Mouse (Mus musculus): ENCODE data around the gene Prf1. TPM values are rescaled to one million over a fixed set of nuclear protein-coding genes. Genes with fewer than 3 reads are reported as not detected.
A peak's percentile ranks its signal among the peaks of the same experiment; 100 is the strongest.

Prf1 gene
- polyA plus RNA-seq, 1 experiment: 1.3 TPM

DNA sequence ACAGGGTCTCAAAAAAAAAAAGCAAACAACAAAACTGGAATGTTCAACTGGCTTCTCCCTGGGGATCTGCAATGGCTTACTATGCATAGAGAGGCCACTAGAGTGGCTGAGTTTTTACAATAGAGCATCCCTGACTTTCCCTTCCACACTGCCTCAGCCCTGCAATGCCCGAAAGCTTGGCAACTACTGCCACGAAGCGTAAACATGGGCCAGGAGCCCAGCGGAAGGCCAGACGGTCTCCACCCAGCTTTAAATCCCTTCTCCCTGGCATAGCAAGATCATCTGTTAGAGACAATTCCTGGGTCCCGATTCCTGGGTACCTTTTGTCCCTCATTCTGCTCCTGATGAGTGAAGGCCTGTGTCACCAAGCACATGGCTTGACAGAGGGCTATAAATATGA is 6.4 kb downstream of the Prf1 start:
- 82% methylated on average over 6 of the region's 6 CpGs for WGBS
- Histone ChIP-seq H3K36me3 (ENCODE audit: control insufficient read depth, insufficient read depth, low read length) (no peaks in the 10 kb centered on the region), H3K27ac (ENCODE audit: insufficient read depth, low read depth, low read length) (no peak overlapping the region), H3K27me3 (ENCODE audit: control insufficient read depth, insufficient read depth, low read length) (0 out of 2 replicates have a peak, but pooled peaks cover 3% of the 10 kb centered on the region), H3K4me3 (ENCODE audit: low read depth, low read length) (no peak overlapping the region), H3K4me1 (ENCODE audit: control insufficient read depth, insufficient read depth, insufficient read length, low read length) (no peaks in the 10 kb centered on the region)
- no peak for TF ChIP-seq POLR2A (IDR thresholded peaks at IDR 0.05; ENCODE audit: low read depth, low read length)
- no peak for TF ChIP-seq CTCF (IDR thresholded peaks at IDR 0.05; ENCODE audit: extremely low read depth, insufficient read length, insufficient replicate concordance, low read depth, low read length)

DNA sequence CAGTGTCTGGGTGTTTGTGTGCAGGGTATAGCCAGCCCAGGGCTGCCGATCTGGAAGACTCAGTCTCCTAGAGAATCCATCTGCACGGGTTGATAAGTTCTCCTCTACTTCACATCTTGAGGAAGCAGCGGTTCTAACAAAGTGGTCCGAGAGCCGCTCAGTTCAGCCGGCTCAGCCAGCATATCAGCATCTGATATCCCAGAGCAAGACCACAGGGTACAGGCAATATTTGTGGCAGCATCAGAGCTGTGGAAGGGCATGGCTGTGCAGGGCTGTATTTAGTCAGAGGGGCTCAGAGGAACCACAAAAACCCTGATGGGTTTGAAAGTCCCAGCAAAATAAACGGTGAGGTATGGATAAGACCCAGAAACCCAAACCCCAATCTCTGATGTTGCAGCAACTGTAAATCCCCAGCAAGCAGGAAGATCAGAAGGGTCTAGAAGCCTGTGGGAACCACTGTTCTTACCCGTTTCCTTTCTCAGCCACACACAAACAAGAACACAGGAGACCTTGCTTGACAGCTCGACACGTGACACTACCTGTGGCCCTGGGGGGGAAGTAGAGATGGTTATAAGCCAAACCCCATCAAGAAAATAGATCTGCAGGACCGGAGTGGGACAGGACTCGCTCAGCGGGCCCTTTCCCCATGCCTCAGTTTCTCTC is 8.4 kb downstream of the Prf1 start:
- 0 out of 2 replicates have a peak, but pooled peaks cover 3% of the 10 kb centered on the region for H3K27me3 ChIP-seq (ENCODE audit: control insufficient read depth, insufficient read depth, low read length)
- H3K27ac ChIP-seq (ENCODE audit: insufficient read depth, low read depth, low read length): no peak overlapping the region; the same call in 1 of the 2 replicates
- WGBS: 74% methylated on average over 13 of the region's 13 CpGs
- H3K4me1 ChIP-seq (ENCODE audit: control insufficient read depth, insufficient read depth, insufficient read length, low read length): no peaks in the 10 kb centered on the region
- TF ChIP-seq POLR2A (IDR thresholded peaks at IDR 0.05; ENCODE audit: low read depth, low read length) (no peak), CTCF (IDR thresholded peaks at IDR 0.05; ENCODE audit: extremely low read depth, insufficient read length, insufficient replicate concordance, low read depth, low read length) (no peak)
- no peak overlapping the region for H3K4me3 ChIP-seq (ENCODE audit: low read depth, low read length)
- H3K36me3 ChIP-seq (ENCODE audit: control insufficient read depth, insufficient read depth, low read length): no peaks in the 10 kb centered on the region

DNA sequence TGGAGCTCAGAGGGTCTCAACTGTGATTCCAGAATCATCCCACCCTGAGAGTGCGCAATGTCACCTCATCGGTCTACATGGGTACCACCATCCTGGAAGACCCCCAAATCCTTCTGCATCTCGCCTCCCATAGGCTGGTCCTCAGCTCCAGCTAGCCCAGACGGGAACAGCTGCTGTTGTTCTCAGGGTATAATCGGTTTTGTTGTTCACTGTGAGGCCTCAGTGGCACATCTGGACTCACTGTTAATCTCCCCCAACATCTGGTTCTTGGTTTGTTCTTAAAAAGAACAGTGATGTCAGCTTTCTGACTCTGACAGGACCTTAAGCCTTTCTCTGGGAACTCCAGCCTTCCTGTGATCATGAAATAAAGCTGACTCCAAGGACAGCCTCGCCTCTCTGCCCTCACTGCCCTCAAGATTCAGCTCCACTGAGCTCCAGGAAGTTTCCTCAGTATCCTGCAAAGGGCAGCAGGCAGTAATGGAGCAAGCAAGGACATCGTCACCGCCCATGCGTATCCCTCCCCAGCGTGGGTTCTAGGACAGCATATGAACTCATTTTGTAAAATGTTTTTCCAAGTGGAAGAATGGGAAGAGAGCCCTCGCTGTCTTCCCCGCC is 11.2 kb downstream of the Prf1 start:
- no peak overlapping the region for H3K4me3 ChIP-seq (ENCODE audit: low read depth, low read length)
- no peaks in the 10 kb centered on the region for H3K27me3 ChIP-seq (ENCODE audit: control insufficient read depth, insufficient read depth, low read length)
- H3K27ac ChIP-seq (ENCODE audit: insufficient read depth, low read depth, low read length): peak overlapping the region; percentile 40
- 67% methylated on average over 12 of the region's 12 CpGs for WGBS
- no peak for TF ChIP-seq POLR2A (IDR thresholded peaks at IDR 0.05; ENCODE audit: low read depth, low read length)
- TF ChIP-seq CTCF (IDR thresholded peaks at IDR 0.05; ENCODE audit: extremely low read depth, insufficient read length, insufficient replicate concordance, low read depth, low read length): no peak
- no peaks in the 10 kb centered on the region for H3K4me1 ChIP-seq (ENCODE audit: control insufficient read depth, insufficient read depth, insufficient read length, low read length)
- no peaks in the 10 kb centered on the region for H3K36me3 ChIP-seq (ENCODE audit: control insufficient read depth, insufficient read depth, low read length)

DNA sequence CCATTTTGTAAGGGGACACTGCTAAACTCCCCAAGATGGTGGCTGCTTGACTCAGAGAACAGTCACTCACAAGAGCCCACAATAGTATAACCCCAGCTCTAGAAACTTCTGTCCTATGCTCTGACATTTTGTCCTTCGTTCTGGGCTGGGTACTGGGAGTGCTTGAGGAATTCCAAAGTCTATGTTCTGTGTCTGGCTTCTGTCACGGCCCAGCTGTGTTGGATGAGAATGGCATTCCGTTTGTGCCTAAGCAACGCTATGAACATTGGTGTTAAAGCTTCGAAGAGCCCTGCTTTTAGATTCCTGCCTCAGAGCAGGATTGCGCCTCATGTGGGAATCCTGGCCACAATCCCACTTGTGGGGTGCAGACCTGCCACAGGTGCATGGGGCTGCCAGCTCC is 14.5 kb downstream of the Prf1 start:
- Histone ChIP-seq H3K4me1 (ENCODE audit: control insufficient read depth, insufficient read depth, insufficient read length, low read length) (no peaks in the 10 kb centered on the region), H3K27me3 (ENCODE audit: control insufficient read depth, insufficient read depth, low read length) (no peaks in the 10 kb centered on the region), H3K4me3 (ENCODE audit: low read depth, low read length) (no peak overlapping the region), H3K36me3 (ENCODE audit: control insufficient read depth, insufficient read depth, low read length) (no peaks in the 10 kb centered on the region), H3K27ac (ENCODE audit: insufficient read depth, low read depth, low read length) (no peak overlapping the region)
- TF ChIP-seq POLR2A (IDR thresholded peaks at IDR 0.05; ENCODE audit: low read depth, low read length): no peak
- TF ChIP-seq CTCF (IDR thresholded peaks at IDR 0.05; ENCODE audit: extremely low read depth, insufficient read length, insufficient replicate concordance, low read depth, low read length): no peak
- WGBS: 59% methylated on average over 6 of the region's 6 CpGs

DNA sequence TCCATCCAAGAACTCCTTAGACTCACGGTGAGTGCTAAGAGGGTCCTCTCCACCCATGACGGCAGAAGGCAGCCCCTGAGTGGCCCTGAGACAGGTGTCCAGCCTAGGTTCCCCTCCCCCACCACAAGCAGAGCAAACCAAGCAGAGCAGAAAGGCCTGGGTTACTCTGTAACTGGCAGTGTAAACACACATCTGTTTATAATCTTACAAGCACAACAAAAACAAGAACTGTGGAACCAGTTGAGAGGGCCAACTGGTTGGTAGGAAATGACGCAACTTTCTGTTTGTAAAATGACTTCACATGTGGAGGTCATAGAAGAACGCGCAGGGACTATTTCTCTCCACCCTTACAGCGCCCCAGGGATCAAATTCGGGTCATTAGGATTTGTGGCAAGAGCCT is 15.1 kb downstream of the Prf1 start:
- TF ChIP-seq POLR2A (IDR thresholded peaks at IDR 0.05; ENCODE audit: low read depth, low read length) (no peak), CTCF (IDR thresholded peaks at IDR 0.05; ENCODE audit: extremely low read depth, insufficient read length, insufficient replicate concordance, low read depth, low read length) (no peak)
- WGBS: 28% methylated on average over 7 of the region's 7 CpGs
- peak overlapping the region; percentile 13; the same call in 1 of the 2 replicates for H3K27ac ChIP-seq (ENCODE audit: insufficient read depth, low read depth, low read length)

DNA sequence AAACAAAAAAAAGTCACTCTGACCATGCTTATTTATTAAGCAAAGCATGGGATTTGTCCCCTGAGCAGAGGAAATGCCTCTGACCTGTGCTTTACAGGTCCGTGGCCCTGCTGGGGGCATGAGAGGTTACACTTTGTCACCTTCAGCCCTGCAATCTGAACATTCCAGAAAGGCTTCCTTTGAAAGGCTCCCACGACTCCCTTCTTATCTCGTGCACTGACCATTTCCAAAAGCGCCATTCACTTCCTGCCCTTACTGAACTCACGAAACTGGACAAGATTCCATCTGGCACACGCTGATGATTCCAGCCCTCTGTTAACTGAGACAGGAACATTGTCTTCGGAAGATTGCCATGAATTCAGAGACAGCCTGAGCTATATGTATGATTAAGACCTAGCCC is 16.1 kb downstream of the Prf1 start:
- TF ChIP-seq CTCF (IDR thresholded peaks at IDR 0.05; ENCODE audit: extremely low read depth, insufficient read length, insufficient replicate concordance, low read depth, low read length): no peak
- TF ChIP-seq POLR2A (IDR thresholded peaks at IDR 0.05; ENCODE audit: low read depth, low read length): no peak
- Histone ChIP-seq H3K4me1 (ENCODE audit: control insufficient read depth, insufficient read depth, insufficient read length, low read length) (no peaks in the 10 kb centered on the region), H3K36me3 (ENCODE audit: control insufficient read depth, insufficient read depth, low read length) (no peaks in the 10 kb centered on the region), H3K27ac (ENCODE audit: insufficient read depth, low read depth, low read length) (no peak overlapping the region), H3K27me3 (ENCODE audit: control insufficient read depth, insufficient read depth, low read length) (no peaks in the 10 kb centered on the region), H3K4me3 (ENCODE audit: low read depth, low read length) (no peak overlapping the region)
- WGBS: 59% methylated on average over 7 of the region's 7 CpGs

More for the DNA sequence above, 15.1 kb downstream of the Prf1 start:
- H3K4me3 ChIP-seq (ENCODE audit: low read depth, low read length): no peak overlapping the region
- H3K27me3 ChIP-seq (ENCODE audit: control insufficient read depth, insufficient read depth, low read length): no peaks in the 10 kb centered on the region
- no peaks in the 10 kb centered on the region for H3K36me3 ChIP-seq (ENCODE audit: control insufficient read depth, insufficient read depth, low read length)
- no peaks in the 10 kb centered on the region for H3K4me1 ChIP-seq (ENCODE audit: control insufficient read depth, insufficient read depth, insufficient read length, low read length)

DNA sequence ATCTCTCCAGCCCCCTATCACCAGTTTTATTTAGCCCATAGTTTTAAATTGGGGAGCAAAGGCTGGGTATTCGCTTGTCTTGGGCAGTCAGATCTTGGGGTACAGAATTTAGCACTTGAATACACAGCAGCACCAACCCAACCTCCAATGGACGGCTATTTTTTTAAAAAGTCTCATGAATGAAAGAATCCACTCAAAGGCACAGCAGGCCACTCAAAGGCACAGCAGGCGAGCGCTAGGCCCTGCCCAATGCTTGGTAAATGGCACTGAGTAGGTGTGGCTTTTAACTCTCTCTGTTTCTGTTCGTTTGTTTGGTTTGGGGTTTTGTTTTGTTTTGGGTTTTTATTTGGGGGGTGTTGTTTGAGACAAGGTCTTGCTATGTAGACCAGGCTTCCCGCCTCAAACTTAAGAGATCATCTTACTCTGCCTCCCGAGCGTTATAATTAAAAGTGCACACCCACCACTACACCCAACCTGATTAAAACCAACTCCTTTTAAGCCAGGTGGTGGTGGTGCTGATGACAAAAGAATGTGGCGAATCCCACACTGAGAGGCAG is 17.8 kb downstream of the Prf1 start:
- no peaks in the 10 kb centered on the region for H3K27me3 ChIP-seq (ENCODE audit: control insufficient read depth, insufficient read depth, low read length)
- TF ChIP-seq CTCF (IDR thresholded peaks at IDR 0.05; ENCODE audit: extremely low read depth, insufficient read length, insufficient replicate concordance, low read depth, low read length) (no peak), POLR2A (IDR thresholded peaks at IDR 0.05; ENCODE audit: low read depth, low read length) (no peak)
- H3K36me3 ChIP-seq (ENCODE audit: control insufficient read depth, insufficient read depth, low read length): no peaks in the 10 kb centered on the region
- H3K4me1 ChIP-seq (ENCODE audit: control insufficient read depth, insufficient read depth, insufficient read length, low read length): no peaks in the 10 kb centered on the region
- H3K4me3 ChIP-seq (ENCODE audit: low read depth, low read length): no peak overlapping the region
- WGBS: 75% methylated on average over 9 of the region's 9 CpGs
- no peak overlapping the region for H3K27ac ChIP-seq (ENCODE audit: insufficient read depth, low read depth, low read length)

Measured in small intestine, adult 2 months (tissue).